Mouse (Mus musculus): Measurements from ENCODE around the gene Zfp819.
"Not testable (repeated sequence)": the region's sequence is repeated elsewhere in the genome, so short reads cannot be mapped to it uniquely, and the experiment has no call there.

Zfp819 gene

GRCm38 (mm10) chr7:43643046-43643652 lies 36.2 kb downstream of the Zfp819 start:
- ATAC-seq (ENCODE audit: low TSS enrichment): no peak

- ATAC-seq (ENCODE audit: low TSS enrichment): no peak
Observed at GRCm38 (mm10) chr7:43652683-43653082, 45.7 kb downstream of the Zfp819 start.

GRCm38 (mm10) chr7:43654519-43654918 lies 47.5 kb downstream of the Zfp819 start:
- ATAC-seq (ENCODE audit: low TSS enrichment): no peak

- no peak for ATAC-seq (ENCODE audit: low TSS enrichment)
Observed at GRCm38 (mm10) chr7:43656232-43656631, 49.3 kb downstream of the Zfp819 start.

- no peak for ATAC-seq (ENCODE audit: low TSS enrichment)
Observed at GRCm38 (mm10) chr7:43660002-43660401, 53.0 kb downstream of the Zfp819 start, which contains the start of gene Siglece. Siglece (minus strand) TSS chr7:43660161.

GRCm38 (mm10) chr7:43662804-43663203 lies 55.8 kb downstream of the Zfp819 start:
- ATAC-seq (ENCODE audit: low TSS enrichment): no peak

- not testable (repeated sequence) for ATAC-seq (ENCODE audit: low TSS enrichment)
Observed at GRCm38 (mm10) chr7:43667221-43667620, 60.3 kb downstream of the Zfp819 start.

Measured in frontal cortex, adult (tissue).